Mouse (Mus musculus): ENCODE measurements around the gene Ttll6.

Gene Ttll6

GRCm38 (mm10) chr11:96195769-96196280, 62.2 kb downstream of the Ttll6 start:
- DNase-seq, result no peak

GRCm38 (mm10) chr11:96198642-96199041, 65.1 kb downstream of the Ttll6 start:
- DNase-seq, result no peak

GRCm38 (mm10) chr11:96199181-96200086, 65.8 kb downstream of the Ttll6 start:
- DNase-seq, result no peak

GRCm38 (mm10) chr11:96200183-96200655, 66.6 kb downstream of the Ttll6 start:
- no peak for DNase-seq

GRCm38 (mm10) chr11:96201741-96202140, 68.2 kb downstream of the Ttll6 start:
- DNase-seq, result no peak

GRCm38 (mm10) chr11:96202401-96203081, 69.0 kb downstream of the Ttll6 start:
- DNase-seq, result no peak

GRCm38 (mm10) chr11:96203182-96203788, 69.7 kb downstream of the Ttll6 start:
- no peak for DNase-seq

- DNase-seq, result no peak
Observed at GRCm38 (mm10) chr11:96203789-96204186, 70.2 kb downstream of the Ttll6 start.

- no peak for DNase-seq
Observed at GRCm38 (mm10) chr11:96204351-96204750, 70.8 kb downstream of the Ttll6 start.

GRCm38 (mm10) chr11:96205426-96206131, 72.0 kb downstream of the Ttll6 start:
- DNase-seq, result no peak
